10 mouse cellular contexts compared by ENCODE assay signal in genomic region chr10:81073464-81073863, GRCm38 (mm10). TPM values are rescaled to one million over a fixed set of nuclear protein-coding genes. Genes with fewer than 3 reads are reported as not detected.
DNase-seq lines count a peak whose midpoint lies in the region; ATAC-seq and TF ChIP-seq lines count a peak whose summit lies in the region.
"Had no signal": no experiment of that assay in that cellular context is flagged by ENCODE, and none has a peak within 500 bp of the region (broad histone marks: within the 10 kb centered on the region; RNA-seq: fewer than 3 reads in every experiment).

No protein-coding gene starts in this region.

- H3K4me3 ChIP-seq in intestine, postnatal 0 days (ENCODE audit: low read depth, low read length): no peak overlapping the region
- no peak overlapping the region for H3K4me3 ChIP-seq in intestine, embryonic 16.5 days (ENCODE audit: low read length)
- no peak overlapping the region for H3K4me3 ChIP-seq in embryonic facial prominence, embryonic 15.5 days (replicated peaks)
- H3K4me3 ChIP-seq: neural tube, embryonic 15.5 days had no signal

- H3K36me3 ChIP-seq in intestine, postnatal 0 days (ENCODE audit: control insufficient read depth, insufficient read depth): peaks cover 31% of the 10 kb centered on the region; the same call in 1 of the 2 replicates
- H3K36me3 ChIP-seq in intestine, embryonic 16.5 days (ENCODE audit: control insufficient read depth, insufficient read depth, low read length): peaks cover 11% of the 10 kb centered on the region; the same call in 1 of the 2 replicates
- peaks cover 51% of the 10 kb centered on the region for H3K36me3 ChIP-seq in embryonic facial prominence, embryonic 15.5 days

- H3K27me3 ChIP-seq in intestine, postnatal 0 days (replicated peaks; ENCODE audit: control insufficient read depth, insufficient read depth, low read length): no peaks in the 10 kb centered on the region
- H3K27me3 ChIP-seq in intestine, embryonic 16.5 days (replicated peaks; ENCODE audit: control insufficient read depth, insufficient read depth, low read length): no peaks in the 10 kb centered on the region
- no peaks in the 10 kb centered on the region for H3K27me3 ChIP-seq in embryonic facial prominence, embryonic 15.5 days
- H3K27me3 ChIP-seq: neural tube, embryonic 15.5 days had no signal

- peaks cover 3% of the 10 kb centered on the region; the same call in 1 of the 2 replicates for H3K4me1 ChIP-seq in intestine, postnatal 0 days (replicated peaks; ENCODE audit: control insufficient read depth, insufficient read depth, low read length)
- peaks cover 9% of the 10 kb centered on the region for H3K4me1 ChIP-seq in intestine, embryonic 16.5 days (ENCODE audit: control insufficient read depth, insufficient read depth, low read length)
- H3K4me1 ChIP-seq in embryonic facial prominence, embryonic 15.5 days: peaks cover 23% of the 10 kb centered on the region

- no peak overlapping the region for H3K9ac ChIP-seq in intestine, postnatal 0 days (ENCODE audit: low read depth, low read length)
- H3K9ac ChIP-seq in intestine, embryonic 16.5 days (ENCODE audit: low read depth, low read length): no peak overlapping the region
- H3K9ac ChIP-seq in embryonic facial prominence, embryonic 15.5 days: no peak overlapping the region
- H3K9ac ChIP-seq: neural tube, embryonic 15.5 days had no signal

- no peaks in the 10 kb centered on the region for H3K9me3 ChIP-seq in intestine, postnatal 0 days (ENCODE audit: control insufficient read depth)
- no peaks in the 10 kb centered on the region for H3K9me3 ChIP-seq in intestine, embryonic 16.5 days (ENCODE audit: control insufficient read depth, low read length)
- H3K9me3 ChIP-seq in embryonic facial prominence, embryonic 15.5 days (replicated peaks): no peaks in the 10 kb centered on the region
- H3K9me3 ChIP-seq: neural tube, embryonic 15.5 days had no signal

- peak; percentile 73 for TF ChIP-seq CTCF in intestine, postnatal 0 days (IDR thresholded peaks at IDR 0.05; ENCODE audit: low read depth)

- no peak overlapping the region for H3K4me2 ChIP-seq in intestine, postnatal 0 days (replicated peaks; ENCODE audit: low read depth)
- no peak overlapping the region for H3K4me2 ChIP-seq in intestine, embryonic 16.5 days (ENCODE audit: low read depth, low read length)
- H3K4me2 ChIP-seq in embryonic facial prominence, embryonic 15.5 days (replicated peaks): no peak overlapping the region
- H3K4me2 ChIP-seq: neural tube, embryonic 15.5 days had no signal

- no peak for ATAC-seq in intestine, postnatal 0 days
- no peak for ATAC-seq in intestine, embryonic 16.5 days
- ATAC-seq in embryonic facial prominence, embryonic 15.5 days (ENCODE audit: insufficient number of reproducible peaks, low FRiP score, low TSS enrichment, low read depth): no peak

- DNase-seq in thymus, postnatal 0 days (ENCODE audit: low spot score): peak; percentile 30
- no peak for DNase-seq in thymus, postnatal 10 days (ENCODE audit: low spot score in 2 of 2)
- DNase-seq in adipocyte (ENCODE audit: low spot score): no peak
- no peak for DNase-seq in urinary bladder, adult 2 months (ENCODE audit: low spot score)
- DNase-seq: heart, postnatal 36 days; lung, postnatal 4 days had no signal

- WGBS in intestine, postnatal 0 days: 66% methylated on average over 7 of the region's 7 CpGs
- 70% methylated on average over 7 of the region's 7 CpGs for WGBS in intestine, embryonic 16.5 days
- WGBS in embryonic facial prominence, embryonic 15.5 days: 62% methylated on average over 7 of the region's 7 CpGs

- H3K27ac ChIP-seq in intestine, postnatal 0 days (ENCODE audit: low read depth, low read length): no peak overlapping the region; the same call in 1 of the 2 replicates
- H3K27ac ChIP-seq in intestine, embryonic 16.5 days (ENCODE audit: low read length): no peak overlapping the region
- peak overlapping the region; percentile 22; the same call in 1 of the 2 replicates for H3K27ac ChIP-seq in embryonic facial prominence, embryonic 15.5 days (replicated peaks)
- H3K27ac ChIP-seq: neural tube, embryonic 15.5 days had no signal

RNA-seq across cellular contexts. Expression of gene Thop1, which starts 3.6 kb away (rescaled TPM):
- polyA plus RNA-seq in intestine, postnatal 0 days (2015; fragmentation: Nextera tagmentation; extraction: Ambion mirVana): 11.6 and 12.0 TPM in 2 replicates
- 48.7 and 53.8 TPM in 2 replicates for polyA plus RNA-seq in intestine, embryonic 16.5 days (2015; fragmentation: Nextera tagmentation; extraction: Ambion mirVana)
- 20.1 and 25.8 TPM in 2 replicates for polyA plus RNA-seq in thymus, postnatal 0 days (2015; fragmentation: Nextera tagmentation; extraction: Ambion mirVana)
- polyA plus RNA-seq in embryonic facial prominence, embryonic 15.5 days (2015; fragmentation: Nextera tagmentation; extraction: Ambion mirVana): 81.3 and 87.7 TPM in 2 replicates
- polyA plus RNA-seq in urinary bladder, adult 2 months (2012; rRNA removed): 21.7 and 22.7 TPM in 2 replicates

RNA-seq across cellular contexts. Expression of gene Sgta, which starts 13.5 kb away (rescaled TPM):
- 119 and 124 TPM in 2 replicates for polyA plus RNA-seq in intestine, postnatal 0 days (2015; fragmentation: Nextera tagmentation; extraction: Ambion mirVana)
- 204 TPM in 2 replicates for polyA plus RNA-seq in intestine, embryonic 16.5 days (2015; fragmentation: Nextera tagmentation; extraction: Ambion mirVana)
- polyA plus RNA-seq in thymus, postnatal 0 days (2015; fragmentation: Nextera tagmentation; extraction: Ambion mirVana): 120 and 127 TPM in 2 replicates
- 199 and 216 TPM in 2 replicates for polyA plus RNA-seq in embryonic facial prominence, embryonic 15.5 days (2015; fragmentation: Nextera tagmentation; extraction: Ambion mirVana)
- polyA plus RNA-seq in urinary bladder, adult 2 months (2012; rRNA removed): 90.0 and 93.9 TPM in 2 replicates

RNA-seq across cellular contexts. Expression of gene Creb3l3, which starts 25.2 kb away (rescaled TPM):
- 385 and 396 TPM in 2 replicates for polyA plus RNA-seq in intestine, postnatal 0 days (2015; fragmentation: Nextera tagmentation; extraction: Ambion mirVana)
- polyA plus RNA-seq in intestine, embryonic 16.5 days (2015; fragmentation: Nextera tagmentation; extraction: Ambion mirVana): 123 and 180 TPM in 2 replicates
- polyA plus RNA-seq in thymus, postnatal 0 days (2015; fragmentation: Nextera tagmentation; extraction: Ambion mirVana): 0.24 and 0.53 TPM in 2 replicates
- polyA plus RNA-seq in embryonic facial prominence, embryonic 15.5 days (2015; fragmentation: Nextera tagmentation; extraction: Ambion mirVana): 0.89 and 0.92 TPM in 2 replicates
- polyA plus RNA-seq in urinary bladder, adult 2 months (2012; rRNA removed): 1.1 and 1.2 TPM in 2 replicates

RNA-seq across cellular contexts. Expression of gene Map2k2, which starts 32.3 kb away (rescaled TPM):
- 258 and 259 TPM in 2 replicates for polyA plus RNA-seq in intestine, postnatal 0 days (2015; fragmentation: Nextera tagmentation; extraction: Ambion mirVana)
- 214 and 225 TPM in 2 replicates for polyA plus RNA-seq in intestine, embryonic 16.5 days (2015; fragmentation: Nextera tagmentation; extraction: Ambion mirVana)
- polyA plus RNA-seq in thymus, postnatal 0 days (2015; fragmentation: Nextera tagmentation; extraction: Ambion mirVana): 142 and 150 TPM in 2 replicates
- 189 and 197 TPM in 2 replicates for polyA plus RNA-seq in embryonic facial prominence, embryonic 15.5 days (2015; fragmentation: Nextera tagmentation; extraction: Ambion mirVana)
- 119 TPM in 2 replicates for polyA plus RNA-seq in urinary bladder, adult 2 months (2012; rRNA removed)

RNA-seq across cellular contexts. Expression of gene Slc39a3, which starts 36.2 kb away (rescaled TPM):
- polyA plus RNA-seq in intestine, postnatal 0 days (2015; fragmentation: Nextera tagmentation; extraction: Ambion mirVana): 10.5 and 11.1 TPM in 2 replicates
- 18.1 and 18.9 TPM in 2 replicates for polyA plus RNA-seq in intestine, embryonic 16.5 days (2015; fragmentation: Nextera tagmentation; extraction: Ambion mirVana)
- 16.0 and 16.8 TPM in 2 replicates for polyA plus RNA-seq in thymus, postnatal 0 days (2015; fragmentation: Nextera tagmentation; extraction: Ambion mirVana)
- 21.7 and 22.7 TPM in 2 replicates for polyA plus RNA-seq in embryonic facial prominence, embryonic 15.5 days (2015; fragmentation: Nextera tagmentation; extraction: Ambion mirVana)
- polyA plus RNA-seq in urinary bladder, adult 2 months (2012; rRNA removed): 25.3 and 29.3 TPM in 2 replicates

Comparison
In these comparisons a context has a peak if more than half of its experiments do, and no peak if none do; other contexts are left out.
1. RNA of gene Creb3l3, which starts 25.2 kb away (polyA plus RNA-seq): 385 to 396 TPM in intestine, postnatal 0 days and 123 to 180 TPM in intestine, embryonic 16.5 days; 1.1 to 1.2 TPM in urinary bladder, adult 2 months, 0.89 to 0.92 TPM in embryonic facial prominence, embryonic 15.5 days and 0.24 to 0.53 TPM in thymus, postnatal 0 days; every median in the first group is over 10 times any median in the second.